Mouse (Mus musculus) bone marrow, adult 2 months (tissue): Measurements from ENCODE around the gene Mfap2.
A peak's percentile ranks its signal among the peaks of the same experiment; 100 is the strongest.

Source experiments
- CTCF ChIP-seq: fragments of 200-500 bp; IDR thresholded peaks from 2 replicates; pipeline ENCODE4 v1.5.1; 2011; ENCODE audit warnings: low read length, control low read depth; ENCODE audit not compliant: control insufficient read depth, insufficient read depth
- POLR2A ChIP-seq: fragments of 200-500 bp; IDR thresholded peaks from 2 replicates; pipeline ENCODE4 v1.6.1; 2011; ENCODE audit warnings: low read depth, mild to moderate bottlenecking, control low read depth, low read length, borderline replicate concordance; ENCODE audit not compliant: control insufficient read depth

- TF ChIP-seq CTCF, result peak; percentile 73
- no peak for TF ChIP-seq POLR2A
These were observed 45.6 kb upstream of the Mfap2 start for GRCm38 (mm10) chr4:140964620-140965019.
